Mouse (Mus musculus) CH12.LX (cell line): ENCODE data around the gene Ccr1l1.

Source experiments
- CHD1 ChIP-seq: IDR thresholded peaks from 2 replicates; pipeline ENCODE4 v1.6.1; 2012; ENCODE audit warnings: low read depth, low read length, improper control_type of control experiment, inconsistent platforms
- CHD2 ChIP-seq: IDR thresholded peaks from 2 replicates; pipeline ENCODE4 v1.6.1; 2011; ENCODE audit warnings: low read length, improper control_type of control experiment
- CTCF ChIP-seq, 2 experiments: IDR thresholded peaks in 1 of 2; conservative IDR thresholded peaks in 1 of 2; 2 replicates each; pipeline ENCODE4 v1.5.1; 2011 to 2012; ENCODE audit warnings: low read depth in 2 of 2, low read length in 2 of 2, improper control_type of control experiment in 1 of 2, inconsistent platforms in 1 of 2, mild to moderate bottlenecking in 1 of 2, moderate library complexity in 1 of 2
- IRF4 ChIP-seq: IDR thresholded peaks from 2 replicates; pipeline ENCODE4 v1.6.1; 2014; ENCODE audit warnings: low read depth, mild to moderate bottlenecking, inconsistent platforms, low read length, improper control_type of control experiment
- MAFK ChIP-seq: IDR thresholded peaks from 2 replicates; pipeline ENCODE4 v1.6.1; 2011; ENCODE audit warnings: low read length, improper control_type of control experiment; ENCODE audit not compliant: insufficient replicate concordance
- MAZ ChIP-seq: IDR thresholded peaks from 2 replicates; pipeline ENCODE4 v1.6.1; 2012; ENCODE audit warnings: low read depth, mild to moderate bottlenecking, inconsistent platforms, low read length, improper control_type of control experiment, moderate library complexity
- MXI1 ChIP-seq: IDR thresholded peaks from 2 replicates; pipeline ENCODE4 v1.6.1; 2011; ENCODE audit warnings: mild to moderate bottlenecking, low read depth, low read length, improper control_type of control experiment
- POLR2A ChIP-seq: IDR thresholded peaks from 2 replicates; pipeline ENCODE4 v1.6.1; 2011; ENCODE audit warnings: low read depth, mild to moderate bottlenecking, improper control_type of control experiment, low read length
- POLR2AphosphoS2 ChIP-seq: IDR thresholded peaks from 2 replicates; pipeline ENCODE4 v1.6.1; 2011; ENCODE audit warnings: low read depth, low read length, improper control_type of control experiment
- RAD21 ChIP-seq: IDR thresholded peaks from 2 replicates; pipeline ENCODE4 v1.6.1; 2011; ENCODE audit warnings: low read depth, mild to moderate bottlenecking, low read length, improper control_type of control experiment, moderate library complexity
- TCF12 ChIP-seq: IDR thresholded peaks from 2 replicates; pipeline ENCODE4 v1.6.1; 2014; ENCODE audit warnings: low read depth, mild to moderate bottlenecking, inconsistent platforms, low read length, improper control_type of control experiment
- ZNF384 ChIP-seq: IDR thresholded peaks from 2 replicates; pipeline ENCODE4 v1.6.1; 2012; ENCODE audit warnings: low read depth, low read length, improper control_type of control experiment, inconsistent platforms

- no peak for TF ChIP-seq POLR2AphosphoS2
- TF ChIP-seq MAFK: no peak
- no peak for TF ChIP-seq CTCF (conservative IDR thresholded peaks at IDR 0.05 in 1 of 2, IDR thresholded peaks at IDR 0.05 in 1 of 2; ENCODE audit: low read depth in 2 of 2, low read length in 2 of 2)
- TF ChIP-seq CHD1: no peak
- peak; percentile 56 for TF ChIP-seq ZNF384
- TF ChIP-seq POLR2A: no peak
- TF ChIP-seq CHD2: no peak
- no peak for TF ChIP-seq TCF12
- TF ChIP-seq IRF4: no peak
- no peak for TF ChIP-seq MXI1
- TF ChIP-seq MAZ: no peak
- TF ChIP-seq RAD21: no peak
Observed at GRCm38 (mm10) chr9:123947815-123948214, 30.4 kb downstream of the Ccr1l1 start.
